Mouse (Mus musculus) heart, postnatal 25 days (tissue): ENCODE results near the gene Fhdc1. TPM values are rescaled to one million over a fixed set of nuclear protein-coding genes. Genes with fewer than 3 reads are reported as not detected.

ENCODE experiments used
- DNase-seq: peaks from one replicate; pipeline ENCODE4 v3.0.0; 2022; ENCODE audit warnings: low spot score
- intact Hi-C: fragments of 180-260 bp; cut with DNase I; formaldehyde crosslinking; loops from one replicate; pipeline ENCODE4 v1.15.1; 2025
- total RNA-seq, 2 experiments: library from RNA; stranded (reverse); gene quantifications; 2 replicates each; pipeline ENCODE4 v1.2.3; 2021

The Fhdc1 gene
- total RNA-seq, 2 experiments from 2014 or later = 0.59 to 0.62 TPM

DNA sequence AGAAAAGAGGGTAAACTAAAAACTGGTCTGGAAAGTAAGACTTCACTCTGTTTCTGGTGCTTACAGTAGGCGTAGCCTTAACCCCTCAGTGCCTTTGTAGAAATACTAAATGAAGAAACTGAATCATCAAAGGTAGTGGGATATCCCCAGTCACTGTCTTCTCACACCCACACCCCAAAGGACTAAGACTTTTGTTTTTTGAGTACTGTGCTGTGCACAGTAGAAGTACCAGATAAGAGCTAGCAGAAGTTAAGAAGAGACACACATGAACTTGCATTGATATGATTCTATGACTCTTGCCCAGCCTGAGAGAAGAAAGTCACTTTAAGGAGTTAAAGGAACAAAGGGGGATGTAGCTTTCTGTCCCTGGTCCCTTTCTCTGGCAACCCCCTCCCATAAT, 2.7 kb downstream of the Fhdc1 start:
- intact Hi-C loops = no loop called here
- no peak for DNase-seq

DNA sequence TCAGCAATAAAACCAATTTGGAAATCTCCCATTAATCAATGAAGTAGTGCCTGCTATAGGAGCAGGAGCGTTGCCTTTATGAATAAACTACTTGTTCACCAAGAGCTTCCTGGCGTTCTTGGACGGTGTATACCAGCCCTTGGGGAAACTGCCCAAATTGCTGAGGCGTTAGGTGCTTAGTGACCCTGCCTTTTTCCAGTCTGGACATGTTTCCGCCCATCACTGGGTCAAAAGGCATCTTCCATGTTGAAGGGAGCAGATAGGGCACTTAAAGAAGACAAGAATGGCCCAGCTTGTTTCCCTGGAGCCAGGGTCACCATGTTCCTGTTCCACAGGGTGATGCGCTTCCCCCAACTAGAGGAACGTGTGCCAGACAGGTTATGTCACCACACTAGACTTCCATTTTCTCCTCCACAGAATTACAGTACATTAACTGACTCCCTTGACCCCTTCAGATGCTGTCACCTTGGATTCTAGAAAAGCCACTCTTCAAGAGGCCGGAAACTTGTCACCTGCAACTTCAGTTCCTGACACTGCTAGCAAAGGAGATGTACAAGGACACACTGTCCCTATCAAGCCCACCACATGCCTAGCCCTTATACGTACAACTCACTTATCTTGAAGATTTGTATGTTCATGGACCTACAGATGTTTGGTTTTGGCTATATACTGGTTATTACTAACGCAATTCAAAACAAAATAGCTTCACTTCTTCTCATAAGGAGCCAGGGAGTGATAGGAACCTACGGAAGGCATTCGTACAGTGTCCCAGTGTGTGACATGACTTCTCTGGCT, 5.1 kb downstream of the Fhdc1 start:
- no peak for DNase-seq
- intact Hi-C loops = no loop called here

- intact Hi-C loops = no loop called here
- DNase-seq = no peak
These were observed 5.8 kb downstream of the Fhdc1 start for GRCm38 (mm10) chr3:84474398-84474797.

DNA sequence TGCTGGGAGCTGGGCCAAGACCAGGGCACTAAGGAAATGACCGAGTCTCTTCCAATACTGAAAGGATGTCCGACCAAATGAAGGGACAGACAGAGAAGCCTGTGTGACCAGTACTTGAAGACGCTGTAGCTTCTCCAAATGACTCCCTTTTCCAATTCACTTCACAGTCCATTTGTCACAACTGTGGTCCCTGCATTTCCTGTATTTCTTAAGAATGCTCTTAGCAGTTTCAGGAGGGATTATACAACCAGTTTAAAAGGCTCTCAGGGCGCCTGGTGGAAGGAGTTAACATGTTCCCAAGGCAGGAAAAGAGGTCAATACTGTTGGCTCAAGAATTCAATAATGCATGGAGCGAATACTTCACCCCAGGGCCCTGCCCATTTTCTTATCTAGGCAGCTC, 7.3 kb downstream of the Fhdc1 start:
- intact Hi-C loops = no loop called here
- DNase-seq = no peak

DNA sequence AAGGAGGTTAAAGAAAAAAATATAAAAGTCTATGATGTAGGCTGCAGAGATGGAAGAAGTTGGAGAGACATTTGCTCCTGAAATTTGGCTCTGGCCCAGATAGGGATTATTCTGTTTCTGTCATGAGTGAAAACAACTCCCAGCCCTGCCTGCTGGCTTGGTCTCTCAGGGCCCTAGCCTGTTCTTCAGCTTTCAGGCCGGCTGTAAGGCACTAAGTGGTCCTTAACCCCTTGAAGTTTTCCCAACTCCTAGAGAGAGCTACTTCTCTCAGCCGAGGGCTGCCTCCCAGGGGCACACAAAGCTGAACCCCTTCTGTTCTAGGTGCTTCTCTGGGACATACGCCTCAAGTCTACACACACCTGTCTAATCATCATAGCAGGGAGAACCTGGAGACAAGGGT, 7.7 kb downstream of the Fhdc1 start:
- no peak for DNase-seq
- intact Hi-C loops = no loop called here

GRCm38 (mm10) chr3:84471146-84471545, 9.1 kb downstream of the Fhdc1 start:
- intact Hi-C loops = no loop called here
- DNase-seq = no peak

GRCm38 (mm10) chr3:84468111-84468453, 12.1 kb downstream of the Fhdc1 start:
- intact Hi-C loops = no loop called here
- DNase-seq = no peak

DNA sequence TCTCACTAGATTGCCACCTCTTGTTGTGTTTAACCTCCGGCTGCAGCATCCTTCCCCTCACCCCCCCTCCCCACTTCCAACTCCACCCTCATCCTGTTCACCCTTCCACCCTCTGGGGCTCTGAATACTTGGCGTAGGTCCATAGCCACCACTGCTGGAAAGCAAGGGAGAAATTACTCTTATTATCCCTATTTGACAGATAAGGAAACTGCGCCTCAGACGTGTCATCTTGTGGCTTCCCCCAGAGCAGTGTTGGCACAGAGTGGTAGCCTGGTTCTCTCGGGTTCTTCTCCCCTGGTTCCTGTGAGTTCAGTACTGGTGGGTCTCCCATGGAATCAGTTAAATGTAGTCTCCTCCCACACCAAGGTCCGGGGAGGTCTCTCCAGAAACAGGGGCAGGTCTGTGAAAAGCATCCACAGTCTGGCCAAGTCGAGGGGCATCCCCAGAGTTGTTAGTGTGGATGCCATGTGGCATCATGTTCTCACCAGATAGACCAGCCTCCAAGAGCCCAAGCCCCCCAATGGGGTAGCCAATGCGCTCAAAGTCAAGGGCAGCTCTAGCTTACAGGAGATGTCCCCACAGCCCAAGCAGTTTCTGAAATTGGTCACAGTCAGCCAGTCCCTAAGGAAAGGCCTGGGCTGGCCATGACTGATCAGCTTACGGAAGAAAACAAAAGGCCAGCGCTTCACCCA, 12.7 kb downstream of the Fhdc1 start:
- intact Hi-C loops = no loop called here

GRCm38 (mm10) chr3:84465822-84466500, 14.3 kb downstream of the Fhdc1 start:
- no peak for DNase-seq
- intact Hi-C loops = no loop called here

More for the DNA sequence above, 12.7 kb downstream of the Fhdc1 start:
- no peak for DNase-seq

GRCm38 (mm10) chr3:84461687-84462086, 18.5 kb downstream of the Fhdc1 start:
- DNase-seq = no peak
- intact Hi-C loops = no loop called here

DNA sequence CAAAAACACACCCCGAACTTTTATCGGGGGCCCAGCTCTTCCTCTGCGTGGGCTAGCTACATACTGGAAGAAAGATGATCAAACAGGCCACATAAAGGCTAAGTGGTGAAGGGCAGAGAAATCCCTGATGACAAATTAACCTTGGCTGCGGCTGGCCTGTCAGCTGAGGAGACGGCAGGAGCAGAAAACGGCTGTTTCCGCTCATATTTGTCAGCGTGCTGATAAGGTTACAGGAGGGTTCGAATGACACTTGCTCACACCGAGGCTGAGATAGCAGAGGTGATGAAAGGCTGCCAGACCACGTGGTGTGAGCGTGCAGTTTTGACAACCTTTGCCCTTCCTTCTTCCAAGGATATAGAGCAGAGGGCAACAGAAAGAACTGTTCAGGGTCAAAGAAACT, 19.3 kb downstream of the Fhdc1 start:
- intact Hi-C loops = no loop called here
- DNase-seq = no peak

GRCm38 (mm10) chr3:84460499-84460898, 19.7 kb downstream of the Fhdc1 start:
- intact Hi-C loops = no loop called here
- no peak for DNase-seq

- DNase-seq = no peak
- intact Hi-C loops = no loop called here
These were observed 24.4 kb downstream of the Fhdc1 start for GRCm38 (mm10) chr3:84455733-84456417.

DNA sequence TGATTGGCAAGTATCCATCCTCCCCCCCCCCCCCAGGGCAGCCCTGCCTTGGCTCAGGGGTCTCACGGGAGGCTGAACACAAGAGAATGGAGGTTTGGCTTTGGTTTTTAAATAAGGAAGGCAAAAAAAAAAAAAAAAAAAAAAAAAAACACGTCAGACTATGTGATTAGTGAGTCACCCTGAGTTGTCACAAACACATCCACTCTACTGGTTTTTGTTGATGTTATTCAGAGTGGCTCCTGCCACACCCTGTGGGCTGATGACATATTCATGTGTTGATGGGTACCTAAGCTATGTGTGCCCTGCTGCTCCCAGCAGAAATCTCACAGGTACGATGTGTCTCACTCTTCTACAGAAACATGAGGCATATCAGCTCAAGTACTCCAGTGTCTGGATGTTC, 29.6 kb downstream of the Fhdc1 start:
- intact Hi-C loops = no loop called here
- DNase-seq = no peak

GRCm38 (mm10) chr3:84449015-84449414, 31.2 kb downstream of the Fhdc1 start:
- intact Hi-C loops = no loop called here
- DNase-seq = no peak

GRCm38 (mm10) chr3:84447803-84448202, 32.4 kb downstream of the Fhdc1 start:
- DNase-seq = no peak

GRCm38 (mm10) chr3:84445838-84446237, 34.4 kb downstream of the Fhdc1 start:
- DNase-seq = no peak
- intact Hi-C loops = no loop called here

More at GRCm38 (mm10) chr3:84447803-84448202, 32.4 kb downstream of the Fhdc1 start:
- intact Hi-C loops = no loop called here

DNA sequence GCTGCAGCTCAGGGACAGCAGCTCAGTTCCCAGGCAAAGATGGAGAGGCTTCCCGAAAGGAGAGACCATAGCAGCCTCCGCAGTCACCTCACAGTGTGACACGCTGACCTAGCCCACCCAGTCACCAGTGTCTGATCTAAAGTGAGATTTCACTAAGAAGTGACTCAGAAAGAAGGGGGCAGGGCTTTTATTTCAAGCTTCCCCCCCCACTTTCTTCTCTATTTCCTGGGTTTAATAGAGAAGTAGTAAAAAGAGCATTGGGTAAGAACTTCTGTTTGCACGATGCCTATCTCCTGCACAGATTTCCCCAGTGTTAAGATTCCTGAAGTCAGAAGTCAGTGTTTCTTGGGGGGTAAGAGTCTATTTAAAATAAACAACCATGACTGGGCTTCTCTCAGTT, 37.3 kb downstream of the Fhdc1 start:
- intact Hi-C loops = no loop called here
- no peak for DNase-seq

DNA sequence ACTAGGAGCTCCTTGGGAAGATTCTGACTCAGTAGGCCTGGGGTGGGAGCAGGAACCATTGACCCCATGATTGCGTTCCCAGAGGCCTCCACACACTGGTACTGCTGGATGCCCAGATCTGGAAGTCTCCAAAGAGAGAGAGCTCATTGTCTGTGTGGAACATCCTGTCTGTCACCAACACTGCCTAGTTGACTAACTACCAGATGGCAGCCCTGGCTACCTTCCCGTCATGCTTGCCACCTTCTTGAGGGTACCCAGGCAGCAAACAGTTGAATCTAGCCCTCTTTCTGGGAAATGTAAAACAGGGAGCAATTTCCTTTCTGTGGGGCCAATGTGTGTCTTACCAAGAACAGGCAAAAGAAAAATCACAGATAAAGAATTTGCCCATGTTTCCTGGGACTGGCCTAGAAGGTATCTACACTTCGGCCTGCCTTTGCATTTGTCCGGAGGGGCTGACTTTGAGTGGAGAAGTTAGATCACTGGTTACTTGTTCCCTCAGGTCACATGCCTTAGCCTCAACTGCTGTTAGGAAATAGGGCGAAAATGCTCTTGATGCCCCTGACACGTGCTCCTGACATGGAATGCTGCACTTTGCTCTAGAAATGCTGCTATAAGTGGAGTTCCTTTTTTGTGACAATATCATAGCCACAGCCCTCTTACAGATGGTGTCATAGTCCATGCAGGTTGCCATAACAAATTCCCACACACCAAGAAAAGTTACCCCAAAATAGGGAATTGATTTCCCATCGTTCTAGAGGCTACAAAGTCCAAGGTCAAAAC, 40.6 kb downstream of the Fhdc1 start:
- DNase-seq = no peak

GRCm38 (mm10) chr3:84438840-84439239, 41.4 kb downstream of the Fhdc1 start:
- DNase-seq = no peak
- intact Hi-C loops = no loop called here

More for the DNA sequence above, 40.6 kb downstream of the Fhdc1 start:
- intact Hi-C loops = no loop called here
